Mouse (Mus musculus): ENCODE data around the gene Ldb1. TPM values are rescaled to one million over a fixed set of nuclear protein-coding genes. Genes with fewer than 3 reads are reported as not detected.

The Ldb1 gene
- total RNA-seq (2023; ENCODE audit: inconsistent age) = 215 to 233 TPM (median 225 TPM) in 4 replicates

DNA sequence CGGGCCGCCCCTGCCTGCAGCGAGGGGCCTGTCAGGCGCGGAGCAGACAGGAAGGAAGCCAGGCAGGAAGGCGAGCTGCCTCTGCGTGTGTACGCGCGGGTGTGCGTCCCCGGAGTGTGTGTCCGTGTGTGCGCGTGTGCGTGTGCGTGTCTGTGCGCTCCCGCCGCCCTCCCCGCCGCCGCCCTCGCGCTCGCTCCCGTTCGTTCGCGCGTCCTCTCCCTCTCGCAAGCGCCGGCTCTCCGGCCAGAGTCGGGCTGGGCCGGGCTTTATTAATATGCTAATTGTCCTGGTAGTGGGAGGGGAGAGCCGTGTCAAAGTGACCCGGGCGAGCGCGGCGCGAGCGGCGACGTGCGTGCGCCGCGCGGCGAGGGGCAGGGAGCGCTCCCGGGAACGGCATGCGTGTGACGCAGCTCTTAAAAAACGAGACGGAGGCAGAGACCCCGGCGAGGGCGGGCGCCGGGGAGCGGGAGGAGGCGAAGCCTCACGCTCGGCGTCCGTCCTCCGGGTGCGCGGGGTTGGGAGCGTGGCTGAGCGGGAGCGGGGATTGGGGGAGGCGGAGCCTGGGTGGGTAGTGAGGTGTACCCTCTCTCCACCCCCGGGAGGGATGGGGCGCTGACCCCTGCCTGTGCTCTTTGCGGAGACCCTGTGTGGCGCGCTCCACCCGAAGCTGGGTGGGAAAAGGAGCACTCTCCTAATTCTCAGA, at the start of gene Ldb1:
Gene Ldb1 (minus strand): TSS at position 222 of the 703 bp plus-strand sequence.

GRCm38 (mm10) chr19:46075616-46076607, 30.9 kb upstream of the Ldb1 start, which contains the start of gene Nolc1:
Gene Nolc1 (plus strand): TSS chr19:46075863.

DNA sequence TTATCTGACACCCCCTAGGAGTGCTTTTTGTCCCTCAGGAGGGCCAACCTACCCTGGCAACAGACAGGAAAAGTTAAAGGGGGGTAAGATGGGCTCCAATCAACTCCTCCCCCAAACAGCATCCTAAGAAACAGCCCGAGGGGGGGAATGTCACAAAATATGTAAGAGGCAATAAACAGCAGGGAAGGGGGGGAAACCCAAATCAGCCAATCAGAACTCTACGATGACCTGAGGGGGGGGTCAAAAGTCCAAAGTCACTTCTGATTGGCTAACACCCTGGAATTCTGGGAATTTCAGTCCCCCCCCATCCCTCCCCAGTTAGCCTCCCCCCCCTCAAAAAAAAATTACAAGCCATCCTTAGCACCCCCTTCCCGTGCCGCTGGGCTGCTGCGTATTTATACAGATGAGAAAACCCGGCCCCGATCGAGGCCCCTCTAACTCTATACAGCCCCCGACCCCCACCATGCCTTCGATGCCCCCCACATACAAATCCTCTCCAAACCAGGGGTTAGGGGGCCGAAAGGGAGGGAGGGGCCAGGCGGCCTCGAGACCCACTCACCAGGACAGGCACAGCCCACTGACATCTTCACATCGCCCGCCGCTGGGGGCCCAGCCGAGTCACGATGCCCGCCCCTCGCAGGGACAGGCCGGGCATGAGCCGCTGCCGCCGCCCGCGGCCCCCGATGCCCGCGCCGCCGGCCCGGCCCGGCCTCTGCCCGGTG, 582 bp downstream of the Ldb1 start, which contains the start of gene Pprc1:
Gene Pprc1 (plus strand): TSS at position 616 of the 722 bp plus-strand sequence.

GRCm38 (mm10) chr19:46003371-46004226, 41.4 kb downstream of the Ldb1 start, which contains the start of gene Hps6:
Gene Hps6 (plus strand): TSS chr19:46003508.

DNA sequence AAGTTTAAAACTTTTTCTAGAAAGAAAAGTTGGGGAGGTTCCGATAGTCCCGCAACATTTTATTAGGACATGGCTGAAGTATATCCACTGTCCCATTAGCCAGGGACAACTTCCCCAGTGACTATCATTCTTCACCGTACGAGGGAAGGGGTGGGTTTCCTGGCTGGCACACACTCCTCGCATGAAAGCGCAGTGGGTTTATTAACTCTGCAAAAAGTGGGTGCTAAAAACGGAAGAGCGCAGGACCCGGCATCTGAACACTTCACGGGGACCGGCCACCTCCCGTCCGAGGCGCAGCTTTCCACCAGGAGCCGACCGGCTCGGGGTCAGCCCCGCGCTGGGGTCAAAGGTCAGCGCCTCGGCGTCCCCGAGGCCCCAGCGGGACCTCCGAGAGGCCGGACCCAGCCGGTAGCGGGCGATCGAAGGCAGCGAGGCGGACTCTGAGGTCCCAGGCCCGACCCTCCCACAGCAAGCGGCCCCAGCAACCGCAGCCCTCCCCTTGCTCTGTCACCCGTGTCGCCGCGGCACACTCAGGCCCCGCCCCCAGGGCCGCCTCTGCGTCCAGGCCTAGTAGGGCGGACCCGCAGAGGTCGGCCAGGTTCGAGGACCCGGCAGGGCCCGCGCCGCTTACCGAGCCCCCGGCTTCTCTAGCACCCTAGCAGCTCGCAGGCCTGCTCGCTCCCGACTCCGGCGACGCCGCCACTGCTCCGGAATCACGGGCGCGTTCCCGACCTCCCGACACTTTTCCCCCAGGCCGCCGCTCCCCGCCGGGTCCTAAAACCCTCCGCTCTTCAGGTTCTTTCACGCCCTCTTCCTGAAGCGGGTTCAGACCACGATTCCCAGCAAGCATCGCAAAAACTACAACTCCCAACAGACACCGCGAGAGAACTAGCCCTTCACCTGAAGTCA, 47.0 kb downstream of the Ldb1 start, which contains the start of gene Armh3:
Gene Armh3 (minus strand): TSS at position 704 of the 909 bp plus-strand sequence.

Other genes starting within 250 kb of the Ldb1 start
- gene Kcnip2, start 229.2 kb downstream of the Ldb1 start, total RNA-seq (2023; ENCODE audit: inconsistent age) = 0.74 to 1.3 TPM (median 1.2 TPM) in 4 replicates
- 24.2 to 25.7 TPM (median 25.3 TPM) in 4 replicates for gene Armh3, start 46.7 kb downstream of the Ldb1 start, total RNA-seq (2023; ENCODE audit: inconsistent age)
- 6.5 to 8.9 TPM (median 7.9 TPM) in 4 replicates for gene Hps6, start 41.7 kb downstream of the Ldb1 start, total RNA-seq (2023; ENCODE audit: inconsistent age)
- 73.8 to 81.7 TPM (median 76.9 TPM) in 4 replicates for gene Pprc1, start 328 bp downstream of the Ldb1 start, total RNA-seq (2023; ENCODE audit: inconsistent age)
- gene Nolc1, start 30.6 kb upstream of the Ldb1 start, total RNA-seq (2023; ENCODE audit: inconsistent age) = 79.8 to 107 TPM (median 96.6 TPM) in 4 replicates
- not detected in 4 replicates for gene Elovl3, start 86.7 kb upstream of the Ldb1 start, total RNA-seq (2023; ENCODE audit: inconsistent age)
- not detected in 4 replicates for gene Pitx3, start 103.1 kb upstream of the Ldb1 start, total RNA-seq (2023; ENCODE audit: inconsistent age)
- 114 to 128 TPM (median 121 TPM) in 4 replicates for gene Gbf1, start 107.3 kb upstream of the Ldb1 start, total RNA-seq (2023; ENCODE audit: inconsistent age)

Measured in B cell, adult (primary cell).